Mouse (Mus musculus): Measurements from ENCODE around the gene Wdfy2. TPM values are rescaled to one million over a fixed set of nuclear protein-coding genes. Genes with fewer than 3 reads are reported as not detected.

Wdfy2 gene
- 11.2 TPM for polyA plus RNA-seq (2015; fragmentation: Illumina TruSeq; extraction: RNeasy Lipid Tissue Mini Kit (QIAGEN cat#74804); ENCODE audit: low read depth, low replicate concordance)

GRCm38 (mm10) chr14:62837641-62838252, at the start of gene Wdfy2:
Gene Wdfy2 (plus strand): TSS chr14:62837678.

DNA sequence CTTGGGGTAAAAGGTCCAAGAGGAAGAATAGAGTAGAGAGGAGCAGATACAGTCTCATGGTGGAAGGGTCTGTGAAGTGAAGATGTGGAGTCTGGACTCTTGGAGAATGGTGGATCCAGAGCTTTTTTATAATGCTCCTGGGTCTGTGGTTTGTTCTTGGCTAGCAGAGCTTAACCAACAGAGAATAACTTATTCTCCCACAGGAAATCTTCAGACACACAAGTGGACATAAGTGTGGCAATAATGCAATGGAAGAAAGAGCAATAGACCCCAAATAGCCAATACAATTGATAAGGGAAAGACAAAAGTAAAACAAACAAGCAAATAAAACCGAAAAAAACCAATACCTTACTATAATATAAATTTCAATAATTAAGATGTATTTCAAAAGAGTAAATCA, 146.9 kb downstream of the Wdfy2 start, which contains the start of gene Defb48:
Defb48 (minus strand) TSS at position 101 of the 400 bp plus-strand sequence.

DNA sequence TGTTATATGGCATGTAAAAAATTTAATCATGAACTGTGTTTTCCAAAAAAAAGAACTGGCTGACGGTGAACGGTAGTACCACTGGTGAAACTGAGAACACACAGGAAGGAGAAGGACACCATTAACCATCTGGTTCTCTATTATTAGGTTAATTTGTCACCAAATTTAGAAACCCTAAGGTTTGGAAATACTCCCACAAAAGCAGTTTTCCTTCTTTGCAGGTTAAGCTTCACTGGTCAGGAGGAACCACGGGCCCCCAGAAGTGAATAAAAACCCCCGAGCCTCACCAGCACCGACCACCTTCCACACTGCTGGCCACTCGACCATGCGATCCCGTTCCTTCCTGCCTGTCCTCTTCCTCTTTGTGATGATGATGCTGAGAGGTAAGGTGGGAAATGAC, 160.3 kb downstream of the Wdfy2 start, which contains the start of gene Defb47:
Defb47 (plus strand) TSS at position 301 of the 400 bp plus-strand sequence.

Other genes with a start within 250 kb of the Wdfy2 start
- not detected for gene Serpine3, start 174.0 kb upstream of the Wdfy2 start, polyA plus RNA-seq (2015; fragmentation: Illumina TruSeq; extraction: RNeasy Lipid Tissue Mini Kit (QIAGEN cat#74804); ENCODE audit: low read depth, low replicate concordance)
- 13.6 TPM for gene Ints6, start 76.5 kb upstream of the Wdfy2 start, polyA plus RNA-seq (2015; fragmentation: Illumina TruSeq; extraction: RNeasy Lipid Tissue Mini Kit (QIAGEN cat#74804); ENCODE audit: low read depth, low replicate concordance)
- gene Defb48, start 146.8 kb downstream of the Wdfy2 start, polyA plus RNA-seq (2015; fragmentation: Illumina TruSeq; extraction: RNeasy Lipid Tissue Mini Kit (QIAGEN cat#74804); ENCODE audit: low read depth, low replicate concordance): not detected
- gene Defb47, start 160.4 kb downstream of the Wdfy2 start, polyA plus RNA-seq (2015; fragmentation: Illumina TruSeq; extraction: RNeasy Lipid Tissue Mini Kit (QIAGEN cat#74804); ENCODE audit: low read depth, low replicate concordance): not detected
- not detected for gene Defb43, start 174.1 kb downstream of the Wdfy2 start, polyA plus RNA-seq (2015; fragmentation: Illumina TruSeq; extraction: RNeasy Lipid Tissue Mini Kit (QIAGEN cat#74804); ENCODE audit: low read depth, low replicate concordance)
- 0.73 TPM for gene Defb42, start 209.3 kb downstream of the Wdfy2 start, polyA plus RNA-seq (2015; fragmentation: Illumina TruSeq; extraction: RNeasy Lipid Tissue Mini Kit (QIAGEN cat#74804); ENCODE audit: low read depth, low replicate concordance)
- gene Defb30, start 212.3 kb downstream of the Wdfy2 start, polyA plus RNA-seq (2015; fragmentation: Illumina TruSeq; extraction: RNeasy Lipid Tissue Mini Kit (QIAGEN cat#74804); ENCODE audit: low read depth, low replicate concordance): not detected

Data from brain, adult 10 weeks (tissue).